Mouse (Mus musculus): ENCODE measurements around the gene Gm49403.

GRCm38 (mm10) chr19:8928689-8929223 is 45.0 kb downstream of the Gm49403 start:
- TF ChIP-seq CTCF (IDR thresholded peaks at IDR 0.05; ENCODE audit: low read depth) (no peak), EP300 (IDR thresholded peaks at IDR 0.05; ENCODE audit: low read depth) (no peak)

All from heart, postnatal 0 days (tissue).